Mouse (Mus musculus) retina, adult 2 months (tissue): ENCODE measurements around the gene Fam219b.

Experiments used
- DNase-seq: peaks from one replicate; pipeline ENCODE4 v3.0.0-alpha.2; 2012; ENCODE audit warnings: low read depth, low spot score

Fam219b gene

GRCm38 (mm10) chr9:57537044-57537727 lies at the start of gene Fam219b:
Gene Fam219b (plus strand): TSS chr9:57537528.
- peak; percentile 80 for DNase-seq

GRCm38 (mm10) chr9:57487807-57488206 lies 49.5 kb upstream of the Fam219b start:
- no peak for DNase-seq

- no peak for DNase-seq
These were observed 43.8 kb upstream of the Fam219b start for GRCm38 (mm10) chr9:57493532-57493931.

GRCm38 (mm10) chr9:57494970-57495369 lies 42.4 kb upstream of the Fam219b start:
- no peak for DNase-seq

GRCm38 (mm10) chr9:57497236-57497635 lies 40.1 kb upstream of the Fam219b start:
- no peak for DNase-seq

- no peak for DNase-seq
These were observed 38.8 kb upstream of the Fam219b start for GRCm38 (mm10) chr9:57498536-57498935.

- no peak for DNase-seq
These were observed 35.9 kb upstream of the Fam219b start for GRCm38 (mm10) chr9:57501452-57501851.

GRCm38 (mm10) chr9:57501861-57502260 lies 35.5 kb upstream of the Fam219b start:
- DNase-seq, result no peak

GRCm38 (mm10) chr9:57502911-57503621 lies 34.3 kb upstream of the Fam219b start:
- DNase-seq, result no peak

DNA sequence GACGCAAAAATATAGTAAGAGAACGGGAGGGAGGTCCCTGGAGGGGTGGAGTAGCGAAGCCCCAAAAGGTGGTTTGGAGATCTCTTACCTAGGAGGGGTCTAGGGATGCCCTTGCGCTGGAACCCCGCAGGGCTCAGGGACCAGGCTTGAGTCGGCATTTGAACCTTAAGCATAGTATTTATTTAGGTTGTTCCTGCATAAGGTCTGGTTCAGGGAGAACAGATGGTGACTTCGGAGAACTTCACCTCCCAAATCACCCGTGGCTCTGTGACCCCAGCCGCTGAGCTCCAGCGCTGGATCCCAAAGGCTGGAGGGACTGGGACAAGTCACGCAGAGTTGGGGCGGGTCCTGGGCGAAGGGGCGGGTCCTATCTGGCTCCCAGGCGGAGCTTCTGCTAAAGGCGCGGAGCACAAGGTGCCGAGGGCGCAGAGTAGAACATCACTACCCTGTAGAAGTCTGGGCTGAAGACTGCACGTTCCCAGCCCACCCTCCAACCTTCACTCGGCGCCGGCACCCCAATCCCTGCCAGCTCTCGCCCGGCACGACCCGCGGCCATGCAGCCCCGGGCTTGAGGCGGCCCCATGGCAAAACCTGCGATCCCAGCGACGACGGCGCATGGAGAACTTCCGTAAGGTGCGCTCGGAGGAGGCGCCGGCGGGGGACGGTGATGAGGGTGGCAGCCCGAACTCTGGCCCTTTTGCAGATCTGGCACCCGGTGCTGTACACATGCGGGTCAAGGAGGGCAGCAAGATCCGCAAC lies 33.5 kb upstream of the Fam219b start, which contains the start of gene Rpp25:
Rpp25 (plus strand) TSS at position 405 of the 759 bp plus-strand sequence.
- no peak for DNase-seq

DNA sequence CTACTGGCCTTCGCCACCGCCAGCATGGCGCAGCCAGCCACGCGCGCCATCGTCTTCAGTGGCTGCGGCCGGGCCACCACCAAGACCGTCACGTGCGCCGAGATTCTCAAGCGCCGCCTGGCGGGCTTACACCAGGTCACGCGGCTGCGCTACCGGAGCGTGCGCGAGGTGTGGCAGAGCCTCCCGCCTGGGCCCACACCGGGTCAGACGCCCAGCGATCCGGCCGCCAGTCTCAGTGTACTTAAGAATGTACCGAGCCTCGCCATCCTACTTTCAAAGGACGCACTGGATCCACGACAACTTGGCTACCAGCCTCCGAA lies 33.0 kb upstream of the Fam219b start:
- DNase-seq, result no peak

GRCm38 (mm10) chr9:57504891-57505290 lies 32.4 kb upstream of the Fam219b start:
- DNase-seq, result no peak

DNA sequence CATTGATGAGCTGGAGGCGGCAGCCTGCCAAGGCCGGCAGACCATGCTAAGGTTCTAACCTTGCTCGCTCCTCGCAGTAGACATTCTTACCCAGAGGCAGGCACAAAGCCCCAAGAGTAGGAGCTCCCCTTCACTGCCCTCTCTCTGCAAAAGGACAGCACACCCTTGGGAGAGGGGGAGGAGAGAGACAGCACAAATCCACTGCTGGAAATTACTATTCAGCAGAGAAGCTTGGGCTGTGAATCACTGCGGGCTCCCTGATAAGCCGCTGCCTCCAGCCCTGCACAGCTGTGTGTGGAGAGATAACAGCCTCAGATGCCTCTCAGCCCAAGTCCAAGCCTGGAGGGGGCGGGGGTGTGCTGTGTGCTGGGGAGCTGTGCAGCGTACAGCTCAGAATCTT lies 31.6 kb upstream of the Fam219b start:
- DNase-seq, result no peak

- no peak for DNase-seq
These were observed 26.8 kb upstream of the Fam219b start for GRCm38 (mm10) chr9:57510577-57510976.

GRCm38 (mm10) chr9:57517113-57517512 lies 20.2 kb upstream of the Fam219b start:
- no peak for DNase-seq

GRCm38 (mm10) chr9:57520375-57521055 lies 16.8 kb upstream of the Fam219b start:
- no peak for DNase-seq

DNA sequence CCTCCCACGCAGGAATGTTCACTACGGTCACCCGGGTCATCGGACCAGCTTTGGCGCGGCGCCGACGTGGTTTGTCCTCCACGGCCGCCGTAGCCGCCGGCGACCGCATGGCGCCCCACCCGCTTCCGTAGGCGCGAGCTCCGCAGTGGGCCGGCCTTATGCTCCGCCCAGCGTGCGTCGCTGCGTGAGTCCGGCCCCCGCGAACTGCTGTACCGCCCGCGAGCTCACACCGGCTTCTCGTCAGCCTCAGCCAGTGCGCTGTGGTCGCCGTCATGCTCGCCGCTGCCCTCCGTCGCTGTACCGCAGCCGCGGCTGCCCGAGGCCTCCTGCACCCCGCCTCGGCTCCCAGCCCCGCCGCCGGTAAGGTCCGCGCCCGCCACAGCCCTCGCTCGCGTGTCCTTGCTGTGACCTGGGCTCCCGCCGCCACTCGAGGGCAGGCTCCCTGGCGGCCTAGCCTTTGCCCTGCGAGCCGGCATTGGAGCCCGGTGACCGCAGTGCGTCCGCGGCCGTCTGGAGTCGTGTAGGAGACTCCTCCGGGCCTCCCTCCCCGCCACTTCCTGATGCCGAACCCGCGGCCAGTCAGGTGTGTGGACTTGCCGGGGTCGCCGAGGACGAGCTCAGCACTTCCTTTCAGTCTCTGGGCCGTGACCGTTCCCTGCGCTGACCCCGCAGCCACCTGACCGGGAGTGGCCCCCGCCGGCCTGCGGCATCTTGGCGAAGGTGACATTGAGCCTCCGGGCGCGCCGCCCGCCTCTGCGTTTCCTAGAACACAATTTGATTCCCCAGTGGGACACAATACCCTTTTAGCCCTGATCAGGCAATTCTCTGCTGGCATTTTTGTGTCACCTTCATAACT lies 16.0 kb upstream of the Fam219b start, which contains the start of gene Cox5a:
Cox5a (plus strand) TSS at position 219 of the 856 bp plus-strand sequence.
- DNase-seq, result peak; percentile 83

GRCm38 (mm10) chr9:57522114-57522860 lies 15.0 kb upstream of the Fam219b start:
- no peak for DNase-seq

GRCm38 (mm10) chr9:57522861-57523246 lies 14.5 kb upstream of the Fam219b start:
- DNase-seq, result no peak

DNA sequence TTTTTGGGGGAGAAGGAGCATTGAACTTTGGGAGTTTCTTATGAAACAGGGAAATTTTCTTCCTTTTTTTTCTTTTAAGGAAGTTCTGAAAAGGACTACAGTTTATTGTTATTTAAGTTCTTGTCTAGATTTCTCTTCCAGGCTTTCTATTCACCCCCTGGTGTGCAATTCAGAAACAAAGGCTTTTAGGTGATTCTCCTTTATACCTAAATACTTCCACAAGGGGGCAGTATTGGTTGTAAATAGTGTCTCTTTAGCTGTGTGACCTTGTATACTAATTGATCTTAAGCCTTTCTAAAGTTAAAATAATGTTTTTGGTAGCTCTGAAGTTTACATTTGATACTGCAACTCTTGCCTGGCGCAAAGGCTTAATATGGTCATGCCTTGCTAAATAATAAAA lies 13.6 kb upstream of the Fam219b start:
- no peak for DNase-seq
